Mouse (Mus musculus) B cell, adult 67 days (primary cell): Measurements from ENCODE around the gene Garnl3. TPM values are rescaled to one million over a fixed set of nuclear protein-coding genes. Genes with fewer than 3 reads are reported as not detected.

Experiments
- total RNA-seq, 2 experiments: library from RNA; stranded (reverse); gene quantifications; 4 replicates each; pipeline ENCODE4 v1.2.4; 2023

Gene Garnl3
- total RNA-seq = 1 to 10 TPM in 1 of 2 experiments, under 1 TPM in 1; 0.62 to 1.5 TPM

GRCm38 (mm10) chr2:33131500-33132092 lies at the start of gene Garnl3:
Gene Garnl3 (minus strand): TSS chr2:33131654.

GRCm38 (mm10) chr2:32981725-32982271 lies 149.7 kb downstream of the Garnl3 start, which contains the start of gene Slc2a8:
Gene Slc2a8 (minus strand): TSS chr2:32982083.

GRCm38 (mm10) chr2:32961192-32961995 lies 170.1 kb downstream of the Garnl3 start, which contains the start of the genes Rpl12 and Lrsam1:
Gene Rpl12 (plus strand): TSS chr2:32961559.
Gene Lrsam1 (minus strand): TSS chr2:32961614.

Other genes starting within 250 kb of the Garnl3 start
- 100 to 1,000 TPM; 830 to 892 TPM for gene Rpl12, start 170.1 kb downstream of the Garnl3 start, total RNA-seq
- 10 to 100 TPM; 19.2 to 19.4 TPM for gene Lrsam1, start 170.0 kb downstream of the Garnl3 start, total RNA-seq
- 10 to 100 TPM in 1 of 2 experiments, 1 to 10 TPM in 1; 7.0 to 11.9 TPM for gene Slc2a8, start 149.6 kb downstream of the Garnl3 start, total RNA-seq
- not detected for gene Angptl2, start 84.4 kb upstream of the Garnl3 start, total RNA-seq
- gene Ralgps1, start 239.8 kb upstream of the Garnl3 start, total RNA-seq = 10 to 100 TPM; 18.8 to 21.0 TPM